Mouse (Mus musculus): ENCODE measurements around the gene Pcgf3.

- TF ChIP-seq POLR2A (IDR thresholded peaks at IDR 0.05; ENCODE audit: borderline replicate concordance, extremely low read depth, low read depth, low read length) (no peak), CTCF (IDR thresholded peaks at IDR 0.05; ENCODE audit: insufficient read depth, low read length) (no peak)
Observed at GRCm38 (mm10) chr5:108473737-108474136, 12.7 kb downstream of the Pcgf3 start.
